Mouse (Mus musculus): ENCODE results near the gene Lrrc66.
"Not testable (repeated sequence)": the region's sequence is repeated elsewhere in the genome, so short reads cannot be mapped to it uniquely, and the experiment has no call there.

Gene Lrrc66

DNA sequence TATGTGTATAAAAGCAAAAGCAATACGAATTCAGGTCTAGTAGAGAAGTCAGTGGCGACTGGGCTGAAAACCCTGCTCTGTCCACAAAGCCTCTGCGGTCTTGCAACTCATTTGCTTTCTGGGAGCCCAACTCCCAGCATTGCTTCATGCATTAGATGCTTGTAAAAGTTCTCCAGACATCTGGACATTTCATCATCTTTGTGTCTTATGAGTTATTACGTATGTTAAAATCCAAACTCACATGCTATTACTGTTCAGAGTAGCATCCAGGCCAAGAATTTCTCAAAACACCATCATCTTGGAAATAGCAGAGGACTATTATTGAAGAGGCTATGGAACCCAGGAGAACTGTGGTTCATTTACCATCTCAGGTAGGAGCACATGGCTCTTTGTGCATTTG lies 21.3 kb downstream of the Lrrc66 start:
- DNase-seq = no peak

GRCm38 (mm10) chr5:73604964-73605363 lies 27.4 kb downstream of the Lrrc66 start:
- no peak for DNase-seq

DNA sequence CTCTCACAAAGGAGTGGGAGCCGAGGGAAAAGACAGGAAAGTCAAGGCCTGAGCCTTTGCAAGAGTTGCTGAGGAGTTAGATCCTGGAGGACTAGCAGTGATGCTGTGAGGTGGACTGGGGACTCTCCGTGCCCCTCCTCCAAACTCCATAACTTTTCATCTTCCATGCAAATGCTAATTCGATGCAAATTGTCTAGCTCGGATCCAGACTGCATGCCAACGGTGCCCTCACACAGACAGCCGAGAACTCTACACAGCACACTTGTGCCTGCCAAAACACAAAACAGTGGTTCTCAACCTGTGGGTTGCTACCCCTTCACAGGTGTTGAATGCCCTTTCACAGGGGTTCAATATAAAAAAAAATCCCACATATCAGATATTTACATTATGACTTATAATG lies 27.8 kb downstream of the Lrrc66 start:
- no peak for DNase-seq

DNA sequence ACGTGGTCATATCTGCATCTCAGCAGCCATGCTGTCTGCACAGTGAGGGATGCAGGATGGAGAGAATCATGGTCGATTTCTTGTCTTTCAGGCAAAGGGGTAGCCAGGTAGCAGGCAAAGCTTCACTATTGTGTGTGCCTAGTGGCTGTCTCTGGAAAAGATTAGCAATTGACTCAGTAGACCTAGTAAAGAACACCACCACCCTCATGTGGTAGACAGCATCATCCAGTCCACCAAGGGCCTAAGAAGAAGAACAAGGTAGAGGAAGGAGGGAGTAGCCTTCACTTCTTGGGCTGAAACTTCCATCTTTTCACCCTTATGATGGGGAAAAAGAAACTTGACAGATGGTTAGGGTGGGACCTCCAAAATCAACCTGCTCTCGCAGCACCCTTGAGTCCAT lies 29.5 kb downstream of the Lrrc66 start:
- DNase-seq = peak; percentile 6

GRCm38 (mm10) chr5:73601361-73601763 lies 31.0 kb downstream of the Lrrc66 start:
- no peak for DNase-seq

DNA sequence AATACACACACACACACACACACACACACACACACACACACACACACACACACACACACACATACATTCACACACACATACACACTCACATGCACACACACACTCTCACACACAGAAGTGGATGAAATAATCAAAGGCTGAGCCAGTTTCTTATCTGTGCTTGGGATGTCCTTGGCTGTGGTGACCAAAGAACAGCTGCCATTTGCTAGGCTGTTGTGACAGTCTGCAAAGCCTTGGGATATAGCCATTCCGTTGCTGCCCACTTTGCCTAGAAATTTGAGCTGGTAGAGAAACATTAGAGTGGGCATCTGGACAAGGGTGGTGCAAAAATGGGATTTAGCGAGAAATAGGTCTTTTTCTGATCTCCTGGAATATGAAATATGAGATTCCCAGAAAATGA lies 32.3 kb downstream of the Lrrc66 start:
- no peak for DNase-seq

DNA sequence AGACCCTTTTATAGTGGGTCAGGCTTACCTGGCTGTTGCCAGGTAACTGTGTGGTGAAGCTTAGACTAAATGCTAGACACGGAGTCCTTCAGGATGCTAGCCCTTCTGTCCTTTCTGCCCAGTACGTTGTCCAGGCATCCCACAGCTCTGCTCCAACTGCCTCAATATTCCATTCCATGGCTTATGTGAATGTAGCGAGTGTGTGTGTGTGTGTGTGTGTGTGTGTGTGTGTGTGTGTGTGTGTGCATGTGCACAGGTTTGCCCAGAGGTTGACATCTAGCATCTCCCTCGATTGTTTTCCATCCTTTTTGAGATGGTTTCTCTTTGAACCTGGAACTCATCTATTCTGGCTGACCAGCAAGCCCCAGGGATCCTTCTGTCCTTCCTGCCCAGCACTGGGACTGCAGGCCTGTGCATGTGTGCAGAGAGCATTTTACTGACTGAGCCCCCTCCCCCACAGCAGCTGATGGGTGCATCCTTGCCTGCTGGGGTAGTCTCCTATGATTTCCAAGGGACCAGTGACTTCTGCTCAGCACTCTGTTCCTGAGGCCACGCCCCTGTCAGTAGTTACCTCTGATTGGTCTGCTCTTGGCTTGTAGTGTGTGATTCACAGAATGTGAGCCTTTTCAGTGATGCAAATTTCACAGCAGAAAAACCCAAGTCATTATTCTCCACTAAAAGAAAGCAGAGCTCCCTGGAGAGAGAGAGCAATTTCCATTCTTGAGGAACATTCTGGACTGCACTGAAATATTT lies 33.2 kb downstream of the Lrrc66 start:
- no peak for DNase-seq

DNA sequence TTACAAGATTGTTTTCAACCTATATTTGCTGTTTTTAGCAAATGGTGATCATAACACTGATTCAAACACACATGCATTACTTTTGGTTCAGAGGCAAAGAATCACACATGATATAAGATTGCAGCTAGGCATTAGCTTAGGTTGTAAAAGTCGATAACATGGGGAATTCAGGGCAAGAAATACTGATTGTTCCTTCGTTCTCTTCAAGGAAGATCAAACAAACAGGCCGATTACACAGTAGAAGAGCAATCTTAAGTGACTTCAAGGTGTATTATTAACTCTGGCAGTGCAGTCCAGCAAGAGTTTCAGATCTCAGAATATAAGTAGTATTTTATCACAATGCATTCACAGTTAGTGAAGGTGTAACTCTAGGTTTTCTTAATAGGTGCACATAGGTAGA lies 45.2 kb downstream of the Lrrc66 start:
- no peak for DNase-seq

GRCm38 (mm10) chr5:73586597-73586996 lies 45.7 kb downstream of the Lrrc66 start:
- DNase-seq = no peak

DNA sequence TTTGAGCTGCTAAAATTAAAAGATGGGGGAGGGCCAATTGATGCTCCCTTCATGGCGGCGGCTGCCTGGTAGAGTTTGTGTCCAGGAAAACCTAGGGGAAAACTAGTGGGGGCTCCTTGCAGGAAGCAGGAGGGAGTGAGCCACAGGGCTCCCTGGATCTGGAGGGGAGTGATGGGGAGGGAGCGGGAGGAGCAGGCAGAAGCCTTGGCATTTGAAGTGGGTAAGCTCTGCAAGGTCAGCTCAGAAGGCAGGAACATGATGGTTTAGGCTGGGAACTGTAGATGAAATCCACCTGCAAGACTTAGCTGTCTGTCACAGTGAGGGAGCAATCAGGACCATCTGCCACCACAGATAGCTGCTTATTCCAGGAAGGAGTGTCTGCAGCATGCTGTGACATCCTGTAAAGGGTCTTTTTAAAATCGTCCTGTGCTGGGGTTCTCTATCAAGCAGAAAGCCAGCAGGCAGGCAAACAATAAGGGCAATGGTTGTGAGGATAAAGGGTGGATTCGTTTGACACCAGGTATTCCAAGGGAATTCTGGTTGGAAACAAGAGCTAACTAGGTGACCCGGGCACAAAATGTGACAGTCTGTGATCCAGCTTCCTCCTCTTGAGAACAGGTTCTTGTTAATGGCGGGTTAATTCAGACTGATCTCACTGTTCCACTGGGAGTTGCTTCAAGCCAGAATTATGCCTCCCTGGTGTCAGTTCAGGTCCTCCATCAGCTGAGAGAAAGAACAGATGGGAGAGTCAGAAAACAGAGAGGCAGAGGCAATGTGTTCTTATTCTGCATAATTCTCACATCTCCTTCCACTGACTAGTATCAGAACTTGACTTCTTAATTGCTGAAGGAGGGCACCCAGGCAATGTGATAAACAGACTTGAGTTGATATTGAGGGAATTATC lies 46.9 kb downstream of the Lrrc66 start:
- DNase-seq = no peak

GRCm38 (mm10) chr5:73584011-73584410 lies 48.3 kb downstream of the Lrrc66 start:
- DNase-seq = not testable (repeated sequence)

DNA sequence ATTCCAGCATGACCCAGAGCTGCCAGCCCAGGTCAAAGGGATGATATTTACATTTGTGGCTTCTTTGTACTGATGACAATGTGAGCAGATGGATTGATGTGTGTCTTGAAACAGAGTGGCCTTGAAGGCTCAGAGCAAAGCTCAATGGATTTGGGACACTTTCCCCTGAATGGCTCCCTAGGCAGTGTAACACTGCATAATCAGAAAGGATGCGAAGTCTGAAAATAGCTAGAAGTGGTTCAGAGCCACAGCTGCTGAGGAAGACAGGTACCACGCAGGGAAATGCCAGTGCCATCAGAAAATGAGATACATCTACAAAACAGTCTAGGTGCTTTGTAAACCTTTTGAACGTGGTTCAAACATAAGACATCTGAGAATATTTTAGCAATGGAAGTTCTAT lies 54.2 kb downstream of the Lrrc66 start:
- DNase-seq = no peak

- DNase-seq = no peak
Measured at GRCm38 (mm10) chr5:73576708-73577107, 55.6 kb downstream of the Lrrc66 start.

DNA sequence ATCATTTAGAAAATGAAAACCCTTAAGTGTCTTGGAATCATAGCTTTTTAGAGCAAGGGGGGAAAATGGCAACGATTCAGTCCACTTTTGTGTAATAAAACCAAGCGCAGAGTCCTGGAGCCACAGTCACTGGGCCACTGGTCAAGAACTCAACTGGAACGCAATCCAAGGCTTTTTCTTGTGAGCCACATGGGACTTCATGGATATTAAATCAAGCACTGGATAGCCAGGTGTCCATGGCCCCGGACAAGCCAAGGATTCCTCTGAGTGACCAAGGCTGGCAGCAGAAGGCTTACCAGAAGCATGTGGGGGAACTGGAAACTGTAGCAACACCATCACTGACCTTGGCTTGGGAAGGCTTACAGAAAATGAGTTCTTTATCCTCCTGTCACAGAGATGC lies 57.7 kb downstream of the Lrrc66 start:
- DNase-seq = no peak

- peak; percentile 59 for DNase-seq
Measured at GRCm38 (mm10) chr5:73573789-73574188, 58.5 kb downstream of the Lrrc66 start.

DNA sequence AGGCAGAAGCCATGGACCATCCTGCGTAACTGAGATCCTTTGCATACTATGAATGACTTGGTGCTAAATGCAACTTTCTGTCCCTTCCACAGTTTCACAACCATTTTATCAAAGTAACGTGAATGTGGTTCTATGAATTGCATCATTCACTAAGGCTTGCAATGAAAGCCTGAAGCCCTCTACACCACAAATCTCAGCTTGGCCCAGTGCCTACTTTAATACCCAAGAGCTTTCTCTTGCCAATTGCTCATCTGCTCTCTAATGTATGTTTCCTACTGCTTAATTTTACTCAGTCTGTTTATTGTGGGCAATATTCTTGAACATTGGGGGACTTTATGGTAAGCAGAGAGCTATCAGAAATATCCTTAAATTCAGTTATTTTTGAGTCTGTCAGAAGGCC lies 59.5 kb downstream of the Lrrc66 start:
- DNase-seq = no peak

DNA sequence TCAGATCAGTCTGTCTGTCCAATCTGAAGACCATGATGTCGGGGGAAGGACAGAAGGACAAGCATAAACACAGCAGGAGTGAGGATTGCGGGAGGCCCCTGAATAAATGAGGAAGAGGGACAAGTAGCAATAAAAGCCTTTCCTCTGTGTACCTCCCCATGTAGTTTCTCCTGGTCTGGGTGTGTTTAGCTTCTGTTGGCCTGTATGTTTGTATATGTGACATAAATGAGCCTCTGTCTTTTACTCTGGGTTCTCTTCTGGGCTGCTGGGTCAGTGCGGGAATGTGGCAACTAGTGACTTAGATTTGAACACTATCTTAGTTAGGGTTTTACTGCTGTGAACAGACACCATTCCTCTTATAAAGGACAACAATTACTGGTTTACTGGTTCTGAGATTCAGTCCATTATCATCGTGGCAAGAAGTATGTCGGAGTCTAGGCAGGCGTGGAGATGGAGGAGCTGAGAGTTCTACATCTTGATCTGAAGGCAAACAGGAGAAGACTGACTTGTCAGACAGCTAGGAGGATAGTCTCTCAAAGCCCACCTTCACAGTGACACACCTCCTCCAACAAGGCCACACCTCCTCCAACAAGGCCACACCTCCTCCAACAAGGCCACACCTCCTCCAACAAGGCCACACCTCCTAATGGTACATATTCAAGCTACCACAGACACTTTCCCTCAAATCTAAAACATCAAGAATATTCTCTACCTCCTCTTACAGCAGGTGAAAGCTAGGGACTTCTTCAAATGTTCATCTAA lies 60.8 kb downstream of the Lrrc66 start:
- no peak for DNase-seq

DNA sequence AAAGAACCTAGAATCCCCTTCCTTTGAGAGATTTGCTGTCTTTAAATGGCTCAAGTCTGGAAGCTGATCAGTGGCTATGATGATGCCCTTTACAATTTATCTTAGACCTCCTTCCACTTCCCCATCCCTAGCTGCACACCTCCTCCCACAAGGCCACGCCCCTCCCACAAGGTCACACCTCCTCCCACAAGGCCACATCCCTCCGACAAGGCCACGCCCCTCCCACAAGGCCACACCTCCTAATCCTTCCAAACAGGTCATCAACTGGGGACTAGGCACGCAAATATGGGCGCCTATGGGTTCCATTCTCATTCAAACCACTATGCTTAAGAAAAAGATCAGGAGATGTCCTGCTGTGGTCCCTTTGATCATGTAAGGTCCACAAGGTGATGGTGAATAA lies 63.1 kb downstream of the Lrrc66 start:
- no peak for DNase-seq

DNA sequence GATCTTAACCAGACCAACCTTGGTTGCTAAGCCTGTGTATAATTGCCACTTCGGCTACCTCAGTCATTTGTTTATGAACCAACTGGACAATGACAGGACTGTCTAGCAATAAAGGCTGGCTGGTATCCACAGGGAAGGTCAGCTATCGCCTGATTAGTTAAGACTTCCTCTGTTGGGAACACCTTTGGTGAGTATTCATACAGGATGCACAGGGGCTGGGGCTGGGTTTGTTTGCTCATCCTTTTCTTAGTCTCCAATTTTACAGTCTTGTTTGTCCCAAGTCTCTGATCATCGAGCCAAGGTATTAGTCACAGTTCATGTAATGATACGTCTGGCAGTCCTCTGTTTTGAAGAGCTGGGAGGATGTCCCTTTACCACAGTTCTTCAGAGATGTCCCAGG lies 65.4 kb downstream of the Lrrc66 start:
- DNase-seq = no peak

DNA sequence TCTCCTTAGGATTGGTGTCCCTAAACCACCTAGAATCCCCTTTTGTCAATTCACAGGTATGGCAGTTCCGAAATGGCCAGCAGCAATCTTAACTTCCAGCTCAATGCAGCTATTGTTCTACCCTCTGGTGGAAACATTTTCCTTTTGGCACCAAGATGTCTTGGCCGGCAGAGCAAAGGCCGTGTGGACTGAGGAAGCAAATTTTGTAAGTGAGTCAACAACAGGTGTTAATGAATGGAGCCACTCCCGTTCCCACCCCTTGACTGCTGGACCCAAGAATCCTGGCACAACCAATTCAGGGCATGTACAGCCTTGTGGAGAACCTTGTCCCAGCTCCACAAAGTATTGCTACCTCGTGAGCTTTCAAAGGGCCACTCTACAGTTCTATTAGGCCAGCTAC lies 66.2 kb downstream of the Lrrc66 start:
- peak; percentile 56 for DNase-seq

GRCm38 (mm10) chr5:73564038-73564437 lies 68.3 kb downstream of the Lrrc66 start:
- no peak for DNase-seq

GRCm38 (mm10) chr5:73558756-73559155 lies 73.6 kb downstream of the Lrrc66 start:
- DNase-seq = no peak

- peak; percentile 51 for DNase-seq
Measured at GRCm38 (mm10) chr5:73556733-73557425, 75.4 kb downstream of the Lrrc66 start.
